Mouse (Mus musculus) hindbrain, embryonic 16.5 days (tissue): ENCODE results near the gene Pih1d3. TPM values are rescaled to one million over a fixed set of nuclear protein-coding genes. Genes with fewer than 3 reads are reported as not detected.

Experiments
- ATAC-seq: fragments of 200-750 bp; cut with Nextera tagmentation; 2 replicates; pipeline ENCODE4 v1.8.0; 2017; ENCODE audit warnings: moderate TSS enrichment, moderate library complexity
- H3K27ac ChIP-seq: fragments of 300-500 bp; sonication (generic); 2 replicates; pipeline ENCODE4 v1.5.1; 2014; ENCODE audit warnings: low read depth, mild to moderate bottlenecking, control low read depth, low read length, moderate library complexity
- H3K27me3 ChIP-seq: fragments of 300-500 bp; sonication (generic); replicated peaks from 2 replicates; pipeline ENCODE4 v1.6.1; 2014; ENCODE audit warnings: low read length; ENCODE audit not compliant: control insufficient read depth, insufficient read depth
- H3K36me3 ChIP-seq: fragments of 300-500 bp; sonication (generic); 2 replicates; pipeline ENCODE4 v1.6.1; 2014; ENCODE audit warnings: mild to moderate bottlenecking, low read length, moderate library complexity, mixed read lengths; ENCODE audit not compliant: control insufficient read depth, insufficient read depth
- H3K4me1 ChIP-seq: fragments of 300-500 bp; sonication (generic); 2 replicates; pipeline ENCODE4 v1.6.1; 2014; ENCODE audit warnings: low read depth, low read length; ENCODE audit not compliant: control insufficient read depth, insufficient read depth
- H3K4me2 ChIP-seq: fragments of 300-500 bp; sonication (generic); 2 replicates; pipeline ENCODE4 v1.6.1; 2014; ENCODE audit warnings: mild to moderate bottlenecking, low read length, control low read depth, moderate library complexity
- H3K4me3 ChIP-seq: fragments of 300-500 bp; sonication (generic); 2 replicates; pipeline ENCODE4 v1.5.1; 2014; ENCODE audit warnings: mild to moderate bottlenecking, low read length, control low read depth, moderate library complexity
- H3K9ac ChIP-seq: fragments of 300-500 bp; sonication (generic); 2 replicates; pipeline ENCODE4 v1.6.1; 2014; ENCODE audit warnings: low read depth, mild to moderate bottlenecking, control low read depth, low read length, moderate library complexity
- H3K9me3 ChIP-seq: fragments of 300-500 bp; sonication (generic); 2 replicates; pipeline ENCODE4 v1.6.1; 2014; ENCODE audit warnings: mild to moderate bottlenecking, low read length, moderate library complexity; ENCODE audit not compliant: control insufficient read depth
- WGBS: fragments of 180-500 bp; shearing (Covaris S2); extraction: QIAGEN DNeasy Blood & Tissue Kit; methylation state at CpG from one replicate; pipeline ENCODE4 v1.1.7; 2014; 5-methylcytosine and 5-hydroxymethylcytosine counted together
- polyA plus RNA-seq: library from polyadenylated mRNA; unstranded; fragments of >200 nt; fragmentation: Nextera tagmentation; extraction: Ambion mirVana; gene quantifications from 2 replicates; pipeline ENCODE4 v1.2.1, GENCODE M21; 2015

The Pih1d3 gene
- polyA plus RNA-seq, 1 experiment from 2014 or later, result not detected

GRCm38 (mm10) chr1:31205770-31206169 is 16.9 kb upstream of the Pih1d3 start:
- Histone ChIP-seq H3K4me3 (no peak overlapping the region), H3K27me3 (no peaks in the 10 kb centered on the region), H3K9ac (no peak overlapping the region), H3K4me1 (no peaks in the 10 kb centered on the region), H3K4me2 (no peak overlapping the region), H3K27ac (no peak overlapping the region), H3K36me3 (no peaks in the 10 kb centered on the region), H3K9me3 (peaks cover 2% of the 10 kb centered on the region; the same call in 1 of the 2 replicates)
- no peak for ATAC-seq
- WGBS, result 80% methylated on average over 3 of the region's 3 CpGs

GRCm38 (mm10) chr1:31210144-31210543 is 12.5 kb upstream of the Pih1d3 start:
- H3K4me2 ChIP-seq, result no peak overlapping the region
- H3K9me3 ChIP-seq, result no peaks in the 10 kb centered on the region
- H3K36me3 ChIP-seq, result no peaks in the 10 kb centered on the region
- no peak overlapping the region for H3K27ac ChIP-seq
- H3K4me1 ChIP-seq, result no peaks in the 10 kb centered on the region
- no peaks in the 10 kb centered on the region for H3K27me3 ChIP-seq
- no peak overlapping the region for H3K9ac ChIP-seq
- no peak overlapping the region for H3K4me3 ChIP-seq
- ATAC-seq, result peak; percentile 81
- 2% methylated on average over 5 of the region's 5 CpGs for WGBS

- Histone ChIP-seq H3K9ac (no peak overlapping the region), H3K9me3 (no peaks in the 10 kb centered on the region), H3K4me1 (no peaks in the 10 kb centered on the region), H3K27me3 (no peaks in the 10 kb centered on the region), H3K36me3 (no peaks in the 10 kb centered on the region), H3K4me3 (no peak overlapping the region), H3K4me2 (no peak overlapping the region), H3K27ac (no peak overlapping the region)
- no peak for ATAC-seq
- 68% methylated on average over 1 of the region's 1 CpGs for WGBS
These were observed 7.8 kb upstream of the Pih1d3 start for GRCm38 (mm10) chr1:31214831-31215230.

GRCm38 (mm10) chr1:31220599-31221250 is 1.9 kb upstream of the Pih1d3 start:
- Histone ChIP-seq H3K4me3 (no peak overlapping the region), H3K27me3 (no peaks in the 10 kb centered on the region), H3K36me3 (no peaks in the 10 kb centered on the region), H3K9ac (no peak overlapping the region), H3K9me3 (no peaks in the 10 kb centered on the region), H3K27ac (no peak overlapping the region), H3K4me1 (no peaks in the 10 kb centered on the region), H3K4me2 (no peak overlapping the region)
- 94% methylated on average over 4 of the region's 4 CpGs for WGBS
- ATAC-seq, result no peak

DNA sequence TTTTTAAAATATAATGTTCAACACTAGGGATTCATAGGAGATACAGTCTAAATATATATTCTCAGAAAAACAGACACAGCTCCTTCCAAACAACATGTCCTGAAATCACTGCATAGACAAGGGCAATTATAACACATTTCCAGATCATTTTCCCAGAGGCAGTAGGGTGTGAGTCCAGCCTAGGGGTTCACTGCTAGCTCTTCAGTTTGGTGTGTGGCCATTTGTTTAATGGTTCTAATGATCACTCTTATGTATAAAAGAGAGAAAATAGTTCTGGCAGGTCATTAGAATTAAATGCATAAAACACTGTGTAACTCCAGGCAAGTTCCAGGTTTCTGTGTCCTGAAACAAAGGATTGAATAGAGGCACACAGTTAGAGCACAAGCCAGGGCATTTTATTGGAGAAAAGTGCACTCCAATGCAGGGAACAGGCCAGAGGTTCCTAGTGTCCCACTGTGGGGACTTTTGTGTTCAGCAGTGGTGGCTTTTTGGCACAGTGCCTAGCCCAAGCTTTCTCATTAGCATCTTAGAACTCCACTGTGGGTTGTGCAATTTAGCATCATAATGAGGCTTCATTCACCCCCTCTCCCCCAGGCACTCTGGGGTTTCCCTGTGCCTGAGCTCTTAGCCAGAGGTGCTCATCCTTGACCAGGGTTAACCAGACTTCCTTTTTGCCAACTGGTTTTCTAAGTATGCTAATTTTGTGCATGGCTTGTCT is 10.8 kb downstream of the Pih1d3 start:
- no peak overlapping the region for H3K27ac ChIP-seq
- no peak overlapping the region for H3K4me2 ChIP-seq
- no peak overlapping the region for H3K9ac ChIP-seq
- 0 out of 2 replicates have a peak, but pooled peaks cover 2% of the 10 kb centered on the region for H3K4me1 ChIP-seq
- no peaks in the 10 kb centered on the region for H3K36me3 ChIP-seq
- no peak overlapping the region for H3K4me3 ChIP-seq
- H3K9me3 ChIP-seq, result no peaks in the 10 kb centered on the region
- H3K27me3 ChIP-seq, result no peaks in the 10 kb centered on the region
- ATAC-seq, result peak; percentile 95

GRCm38 (mm10) chr1:31260218-31260923 is 37.7 kb downstream of the Pih1d3 start:
- Histone ChIP-seq H3K36me3 (no peaks in the 10 kb centered on the region), H3K9ac (no peak overlapping the region), H3K4me2 (no peak overlapping the region), H3K4me3 (no peak overlapping the region), H3K27me3 (no peaks in the 10 kb centered on the region), H3K9me3 (no peaks in the 10 kb centered on the region), H3K27ac (no peak overlapping the region), H3K4me1 (no peaks in the 10 kb centered on the region)
- 79% methylated on average over 10 of the region's 10 CpGs for WGBS
- no peak for ATAC-seq

Other genes starting within 250 kb of the Pih1d3 start
- not detected in 2 replicates for gene AC153137.1, start 244.9 kb upstream of the Pih1d3 start, polyA plus RNA-seq
- not detected in 2 replicates for gene Lgsn, start 46.4 kb upstream of the Pih1d3 start, polyA plus RNA-seq
- not detected in 2 replicates for gene 4931428L18Rik, start 154 bp upstream of the Pih1d3 start, polyA plus RNA-seq